Mouse (Mus musculus) heart, postnatal 0 days (tissue): Measurements from ENCODE around the gene Trim75. TPM values are rescaled to one million over a fixed set of nuclear protein-coding genes. Genes with fewer than 3 reads are reported as not detected.
A peak's percentile ranks its signal among the peaks of the same experiment; 100 is the strongest.

Source experiments
- ATAC-seq: fragments of 200-750 bp; cut with Nextera tagmentation; 2 replicates; pipeline ENCODE4 v1.8.0; 2017; ENCODE audit warnings: low read depth, moderate number of reproducible peaks, moderate library complexity; ENCODE audit not compliant: insufficient read depth
- DNase-seq: peaks from one replicate; pipeline ENCODE4 v3.0.0-alpha.2; 2016; ENCODE audit warnings: low spot score
- H3K27ac ChIP-seq: fragments of 300-500 bp; sonication (generic); 2 replicates; pipeline ENCODE4 v1.5.1; 2014; ENCODE audit warnings: low read depth, mild to moderate bottlenecking
- H3K27me3 ChIP-seq: fragments of 300-500 bp; sonication (generic); 2 replicates; pipeline ENCODE4 v1.6.1; 2014; ENCODE audit warnings: low read length, mixed read lengths; ENCODE audit not compliant: control insufficient read depth, insufficient read depth
- H3K36me3 ChIP-seq: fragments of 300-500 bp; sonication (generic); replicated peaks from 2 replicates; pipeline ENCODE4 v1.6.1; 2014; ENCODE audit warnings: low read length, mixed read lengths; ENCODE audit not compliant: control insufficient read depth, insufficient read depth
- H3K4me1 ChIP-seq: fragments of 300-500 bp; sonication (generic); 2 replicates; pipeline ENCODE4 v1.6.1; 2014; ENCODE audit warnings: antibody characterized with exemption; ENCODE audit not compliant: control insufficient read depth, insufficient read depth
- H3K4me2 ChIP-seq: fragments of 300-500 bp; sonication (generic); 2 replicates; pipeline ENCODE4 v1.6.1; 2014; ENCODE audit warnings: low read depth, mild to moderate bottlenecking, low read length, moderate library complexity
- H3K4me3 ChIP-seq: fragments of 300-500 bp; sonication (generic); 2 replicates; pipeline ENCODE4 v1.5.1; 2014; ENCODE audit warnings: low read depth, low read length
- H3K9ac ChIP-seq: fragments of 300-500 bp; sonication (generic); replicated peaks from 2 replicates; pipeline ENCODE4 v1.6.1; 2014; ENCODE audit warnings: low read depth, low read length, mixed read lengths
- H3K9me3 ChIP-seq: fragments of 300-500 bp; sonication (generic); replicated peaks from 2 replicates; pipeline ENCODE4 v1.6.1; 2016; ENCODE audit warnings: low read length; ENCODE audit not compliant: control insufficient read depth
- CTCF ChIP-seq: IDR thresholded peaks from 2 replicates; pipeline ENCODE4 v1.5.1; 2016; ENCODE audit warnings: antibody characterized with exemption, control low read depth, low read depth
- EP300 ChIP-seq: IDR thresholded peaks from 2 replicates; pipeline ENCODE4 v1.6.1; 2016; ENCODE audit warnings: antibody characterized with exemption, low read depth
- WGBS: fragments of 180-500 bp; shearing (Covaris S2); extraction: QIAGEN DNeasy Blood & Tissue Kit; methylation state at CpG from one replicate; pipeline ENCODE4 v1.1.7; 2014; 5-methylcytosine and 5-hydroxymethylcytosine counted together
- polyA plus RNA-seq: library from polyadenylated mRNA; unstranded; fragments of >200 nt; fragmentation: Nextera tagmentation; extraction: Ambion mirVana; gene quantifications from 2 replicates; pipeline ENCODE4 v1.2.1, GENCODE M21; 2015
- total RNA-seq: library from RNA; depleted of rRNA; stranded (reverse); fragments of >200 nt; gene quantifications from 2 replicates; pipeline ENCODE4 v1.2.3, GENCODE M21; 2014; ENCODE audit warnings: low replicate concordance; rRNA removed

Trim75 gene
- total and polyA plus RNA-seq, 2 experiments from 2014 or later: not detected

DNA sequence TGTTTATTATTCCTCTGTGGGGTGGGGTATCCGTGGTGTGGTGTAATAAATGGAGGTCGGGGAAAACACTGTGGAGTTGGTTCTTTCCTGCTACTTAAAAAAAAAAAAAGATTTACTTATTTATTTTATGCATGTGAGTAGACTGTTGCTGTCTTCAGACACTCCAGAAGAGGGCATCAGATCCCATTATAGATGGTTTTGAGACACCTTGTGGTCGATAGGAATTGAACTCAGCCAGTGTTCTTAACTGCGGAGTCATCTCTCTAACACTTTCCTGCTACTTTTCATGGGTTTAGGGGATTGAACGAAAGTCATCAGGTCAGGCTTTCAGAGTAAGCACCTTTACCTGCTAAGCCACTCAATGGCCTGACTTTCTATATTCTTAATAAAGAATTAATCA, 42.8 kb downstream of the Trim75 start:
- no peaks in the 10 kb centered on the region for H3K4me1 ChIP-seq
- TF ChIP-seq CTCF (peak; percentile 21; the same call in 1 of the 2 replicates), EP300 (no peak)
- H3K27ac ChIP-seq: no peak overlapping the region
- H3K4me2 ChIP-seq: no peak overlapping the region
- 0 out of 2 replicates have a peak, but pooled peaks cover 5% of the 10 kb centered on the region for H3K27me3 ChIP-seq
- H3K9ac ChIP-seq: no peak overlapping the region
- H3K4me3 ChIP-seq: no peak overlapping the region
- no peaks in the 10 kb centered on the region for H3K36me3 ChIP-seq
- DNase-seq: no peak
- ATAC-seq: no peak
- no peaks in the 10 kb centered on the region for H3K9me3 ChIP-seq
- 28% methylated on average over 5 of the region's 5 CpGs for WGBS

DNA sequence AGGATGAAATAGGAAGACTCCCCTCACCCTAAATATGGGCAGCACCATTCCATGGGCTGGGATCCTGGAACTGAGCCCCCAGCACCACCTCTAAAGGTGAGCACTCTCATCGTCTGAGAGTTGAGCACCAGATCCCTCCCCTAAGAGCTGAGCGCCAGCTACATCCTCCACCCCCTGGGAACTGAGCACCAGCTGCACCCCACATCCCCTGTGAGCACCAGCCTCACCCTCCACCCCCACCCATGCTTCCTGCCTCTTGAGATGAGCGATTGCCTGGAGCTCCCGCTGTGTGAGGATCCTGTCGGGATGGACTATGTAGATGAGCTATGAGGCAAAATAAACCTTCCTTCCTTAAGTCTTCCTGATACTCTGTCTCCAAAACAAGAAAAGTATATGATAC, 44.7 kb downstream of the Trim75 start:
- Histone ChIP-seq H3K9me3 (no peaks in the 10 kb centered on the region), H3K4me3 (no peak overlapping the region), H3K4me1 (no peaks in the 10 kb centered on the region), H3K27ac (no peak overlapping the region), H3K4me2 (no peak overlapping the region), H3K27me3 (0 out of 2 replicates have a peak, but pooled peaks cover 5% of the 10 kb centered on the region), H3K36me3 (no peaks in the 10 kb centered on the region), H3K9ac (no peak overlapping the region)
- ATAC-seq: no peak
- no peak for DNase-seq
- TF ChIP-seq EP300 (no peak), CTCF (no peak)
- 14% methylated on average over 5 of the region's 5 CpGs for WGBS

DNA sequence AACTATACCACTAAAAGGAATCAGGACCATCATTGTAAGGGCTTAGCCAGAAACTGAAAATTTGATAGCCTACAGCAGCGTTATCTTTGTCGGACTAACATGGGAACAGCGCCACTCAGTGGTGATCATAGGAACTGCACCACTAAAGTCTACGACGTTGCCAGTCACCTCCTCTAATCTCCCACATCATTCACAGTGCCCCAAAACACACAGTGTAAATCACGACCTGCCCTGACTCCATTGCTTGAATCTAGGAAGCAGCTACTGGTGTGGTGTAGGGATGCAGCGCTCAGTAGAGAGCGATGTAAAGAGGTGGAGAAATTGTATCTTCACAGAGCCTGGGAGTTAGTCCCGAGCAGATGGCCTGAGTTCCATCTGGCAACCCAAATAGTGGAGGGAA, 46.1 kb downstream of the Trim75 start:
- TF ChIP-seq CTCF (peak; percentile 97), EP300 (no peak)
- WGBS: 10% methylated on average over 9 of the region's 9 CpGs
- Histone ChIP-seq H3K4me3 (no peak overlapping the region), H3K36me3 (no peaks in the 10 kb centered on the region), H3K9me3 (no peaks in the 10 kb centered on the region), H3K4me2 (no peak overlapping the region), H3K4me1 (no peaks in the 10 kb centered on the region), H3K9ac (no peak overlapping the region), H3K27ac (no peak overlapping the region), H3K27me3 (0 out of 2 replicates have a peak, but pooled peaks cover 5% of the 10 kb centered on the region)
- DNase-seq: peak; percentile 49
- peak; percentile 51 for ATAC-seq

DNA sequence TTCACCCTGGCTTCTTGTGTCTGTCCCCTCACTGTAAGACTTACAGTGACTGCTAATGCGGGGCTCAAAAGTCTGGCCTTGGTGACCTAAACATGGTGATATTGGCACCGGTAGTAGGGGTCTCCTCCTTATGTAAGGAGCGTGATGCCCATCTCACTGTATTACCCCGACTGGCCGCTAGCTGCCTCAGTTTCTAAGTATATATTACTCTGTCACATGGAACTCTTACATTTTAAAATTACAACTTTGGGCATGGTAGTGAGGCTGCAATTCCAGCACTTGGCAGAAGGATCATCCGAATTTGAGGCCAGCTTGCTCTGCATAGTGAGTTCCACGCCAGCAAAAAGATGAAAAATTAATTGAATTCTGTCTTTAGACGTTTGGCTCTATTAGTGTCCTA, 46.6 kb downstream of the Trim75 start:
- 77% methylated on average over 8 of the region's 8 CpGs for WGBS
- ATAC-seq: no peak
- Histone ChIP-seq H3K4me2 (no peak overlapping the region), H3K36me3 (no peaks in the 10 kb centered on the region), H3K27me3 (0 out of 2 replicates have a peak, but pooled peaks cover 5% of the 10 kb centered on the region), H3K27ac (no peak overlapping the region), H3K9me3 (no peaks in the 10 kb centered on the region), H3K4me1 (no peaks in the 10 kb centered on the region), H3K4me3 (no peak overlapping the region), H3K9ac (no peak overlapping the region)
- DNase-seq: no peak
- TF ChIP-seq CTCF (no peak), EP300 (no peak)

DNA sequence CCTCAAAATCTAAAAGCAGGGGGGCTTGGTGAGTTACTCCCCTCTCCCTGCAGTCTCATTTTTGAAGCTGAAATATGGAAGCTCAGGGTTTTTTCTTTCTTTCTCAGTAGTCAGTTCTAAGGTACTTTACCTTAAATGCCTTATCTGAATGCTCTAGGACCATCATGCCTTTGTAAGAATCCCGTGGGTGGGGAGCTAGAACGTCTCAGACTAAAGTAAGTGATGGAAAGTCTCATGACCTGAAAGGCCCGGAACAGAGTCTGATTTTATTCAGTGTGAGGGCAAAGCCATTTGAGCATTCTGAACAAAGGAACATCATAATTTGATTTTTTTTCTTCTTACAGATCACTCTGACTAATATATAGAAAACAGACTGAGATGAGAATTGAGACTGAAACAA, 52.6 kb downstream of the Trim75 start:
- H3K4me3 ChIP-seq: no peak overlapping the region
- no peak overlapping the region for H3K9ac ChIP-seq
- H3K27me3 ChIP-seq: no peaks in the 10 kb centered on the region
- WGBS: 60% methylated on average over 3 of the region's 3 CpGs
- H3K27ac ChIP-seq: no peak overlapping the region
- H3K4me2 ChIP-seq: no peak overlapping the region
- ATAC-seq (no peak), DNase-seq (no peak)
- no peaks in the 10 kb centered on the region for H3K36me3 ChIP-seq
- TF ChIP-seq CTCF: no peak
- TF ChIP-seq EP300: no peak
- no peaks in the 10 kb centered on the region for H3K4me1 ChIP-seq
- no peaks in the 10 kb centered on the region for H3K9me3 ChIP-seq

Other genes starting within 250 kb of the Trim75 start
- gene Klhl2, start 137.8 kb downstream of the Trim75 start, total RNA-seq: 10.0 and 10.5 TPM in 2 replicates
- 5.8 and 6.0 TPM in 2 replicates for gene Klhl2, start 137.8 kb downstream of the Trim75 start, polyA plus RNA-seq
- 14.3 and 97.7 TPM in 2 replicates for gene Tmem192, start 40.6 kb downstream of the Trim75 start, total RNA-seq
- gene Tmem192, start 40.6 kb downstream of the Trim75 start, polyA plus RNA-seq: 37.2 TPM in 2 replicates
- not detected in 2 replicates for gene Trim61, start 30.7 kb upstream of the Trim75 start, total RNA-seq
- gene Trim61, start 30.7 kb upstream of the Trim75 start, polyA plus RNA-seq: not detected in 2 replicates
- gene Trim60, start 30.8 kb upstream of the Trim75 start, total RNA-seq: not detected in 2 replicates
- not detected in 2 replicates for gene Trim60, start 30.8 kb upstream of the Trim75 start, polyA plus RNA-seq
- gene Apela, start 49.5 kb upstream of the Trim75 start, total RNA-seq: 2.7 TPM in 1 of 2 replicates, not detected in the other
- 2.6 and 3.3 TPM in 2 replicates for gene Apela, start 49.5 kb upstream of the Trim75 start, polyA plus RNA-seq
- not detected in 2 replicates for gene Gm10663, start 87.2 kb upstream of the Trim75 start, total RNA-seq
- gene Gm10663, start 87.2 kb upstream of the Trim75 start, polyA plus RNA-seq: not detected in 2 replicates
- gene BC030870, start 141.7 kb upstream of the Trim75 start, total RNA-seq: not detected in 2 replicates
- 0.18 TPM in 1 of 2 replicates, not detected in the other for gene BC030870, start 141.7 kb upstream of the Trim75 start, polyA plus RNA-seq